Mouse (Mus musculus): ENCODE measurements around the gene Myo1a. TPM values are rescaled to one million over a fixed set of nuclear protein-coding genes. Genes with fewer than 3 reads are reported as not detected.
A peak's percentile ranks its signal among the peaks of the same experiment; 100 is the strongest.

The Myo1a gene
- total RNA-seq, 1 experiment: 1.7 TPM

GRCm38 (mm10) chr10:127691053-127691452 lies 13.9 kb upstream of the Myo1a start:
- in situ Hi-C loops (cut with MboI; ENCODE audit: low sequenced_read_pairs in 2 of 2, unreplicated experiment in 2 of 2): no loop called here
- Histone ChIP-seq H3K9me3 (ENCODE audit: control insufficient read depth, insufficient read depth, low read depth, low read length) (no peaks in the 10 kb centered on the region), H3K9ac (ENCODE audit: insufficient read depth, low read depth, low read length, poor library complexity, severe bottlenecking) (no peak overlapping the region), H3K27ac (ENCODE audit: insufficient read depth, low read depth, low read length, poor library complexity, severe bottlenecking) (no peak overlapping the region), H3K4me3 (ENCODE audit: insufficient read depth in 1 of 2, low read depth in 1 of 2, low read length in 2 of 2, poor library complexity in 1 of 2, severe bottlenecking in 1 of 2) (no peak overlapping the region), H3K36me3 (ENCODE audit: control insufficient read depth, insufficient read depth, low read length, poor library complexity, severe bottlenecking) (peaks cover 9% of the 10 kb centered on the region), H3K4me1 (ENCODE audit: control insufficient read depth in 2 of 2, insufficient read depth in 2 of 2, low read length in 2 of 2, poor library complexity in 1 of 2) (no peaks in the 10 kb centered on the region)
- TF ChIP-seq CHD2 (IDR thresholded peaks at IDR 0.05; ENCODE audit: low read depth, low read length): no peak
- no peak for TF ChIP-seq ZC3H11A (IDR thresholded peaks at IDR 0.05; ENCODE audit: borderline replicate concordance, low read depth, low read length)
- TF ChIP-seq HCFC1 (IDR thresholded peaks at IDR 0.05; ENCODE audit: borderline replicate concordance, insufficient read depth, low read length): no peak
- no peak for TF ChIP-seq ZNF384 (IDR thresholded peaks at IDR 0.05; ENCODE audit: low read depth, low read length)
- DNase-seq (ENCODE audit: low read depth, low spot score): no peak

GRCm38 (mm10) chr10:127694636-127695035 lies 10.3 kb upstream of the Myo1a start:
- in situ Hi-C loops (cut with MboI; ENCODE audit: low sequenced_read_pairs in 2 of 2, unreplicated experiment in 2 of 2): no loop called here
- TF ChIP-seq ZC3H11A (IDR thresholded peaks at IDR 0.05; ENCODE audit: borderline replicate concordance, low read depth, low read length) (no peak), ZNF384 (IDR thresholded peaks at IDR 0.05; ENCODE audit: low read depth, low read length) (peak; percentile 82), CHD2 (IDR thresholded peaks at IDR 0.05; ENCODE audit: low read depth, low read length) (no peak), MAFK (IDR thresholded peaks at IDR 0.05; ENCODE audit: insufficient read depth, low read depth, low read length) (no peak), HCFC1 (IDR thresholded peaks at IDR 0.05; ENCODE audit: borderline replicate concordance, insufficient read depth, low read length) (no peak)
- Histone ChIP-seq H3K4me3 (ENCODE audit: insufficient read depth in 1 of 2, low read depth in 1 of 2, low read length in 2 of 2, poor library complexity in 1 of 2, severe bottlenecking in 1 of 2) (no peak overlapping the region), H3K36me3 (ENCODE audit: control insufficient read depth, insufficient read depth, low read length, poor library complexity, severe bottlenecking) (peaks cover 11% of the 10 kb centered on the region), H3K27ac (ENCODE audit: insufficient read depth, low read depth, low read length, poor library complexity, severe bottlenecking) (no peak overlapping the region), H3K9ac (ENCODE audit: insufficient read depth, low read depth, low read length, poor library complexity, severe bottlenecking) (no peak overlapping the region), H3K9me3 (ENCODE audit: control insufficient read depth, insufficient read depth, low read depth, low read length) (no peaks in the 10 kb centered on the region), H3K4me1 (ENCODE audit: control insufficient read depth in 2 of 2, insufficient read depth in 2 of 2, low read length in 2 of 2, poor library complexity in 1 of 2) (no peaks in the 10 kb centered on the region)
- DNase-seq (ENCODE audit: low read depth, low spot score): no peak

- H3K36me3 ChIP-seq (ENCODE audit: control insufficient read depth, insufficient read depth, low read length, poor library complexity, severe bottlenecking): peaks cover 11% of the 10 kb centered on the region
- no peak overlapping the region for H3K27ac ChIP-seq (ENCODE audit: insufficient read depth, low read depth, low read length, poor library complexity, severe bottlenecking)
- no peaks in the 10 kb centered on the region for H3K9me3 ChIP-seq (ENCODE audit: control insufficient read depth, insufficient read depth, low read depth, low read length)
- no peak overlapping the region for H3K4me3 ChIP-seq (ENCODE audit: insufficient read depth in 1 of 2, low read depth in 1 of 2, low read length in 2 of 2, poor library complexity in 1 of 2, severe bottlenecking in 1 of 2)
- TF ChIP-seq CHD2 (IDR thresholded peaks at IDR 0.05; ENCODE audit: low read depth, low read length): no peak
- TF ChIP-seq ZC3H11A (IDR thresholded peaks at IDR 0.05; ENCODE audit: borderline replicate concordance, low read depth, low read length): no peak
- no peak for TF ChIP-seq MAFK (IDR thresholded peaks at IDR 0.05; ENCODE audit: insufficient read depth, low read depth, low read length)
- no peak for TF ChIP-seq ZNF384 (IDR thresholded peaks at IDR 0.05; ENCODE audit: low read depth, low read length)
- no peak for TF ChIP-seq HCFC1 (IDR thresholded peaks at IDR 0.05; ENCODE audit: borderline replicate concordance, insufficient read depth, low read length)
- H3K9ac ChIP-seq (ENCODE audit: insufficient read depth, low read depth, low read length, poor library complexity, severe bottlenecking): no peak overlapping the region
- in situ Hi-C loops (cut with MboI; ENCODE audit: low sequenced_read_pairs in 2 of 2, unreplicated experiment in 2 of 2): no loop called here
- DNase-seq (ENCODE audit: low read depth, low spot score): no peak
- H3K4me1 ChIP-seq (ENCODE audit: control insufficient read depth in 2 of 2, insufficient read depth in 2 of 2, low read length in 2 of 2, poor library complexity in 1 of 2): no peaks in the 10 kb centered on the region
Observed at GRCm38 (mm10) chr10:127695775-127696174, 9.2 kb upstream of the Myo1a start.

- Histone ChIP-seq H3K36me3 (ENCODE audit: control insufficient read depth, insufficient read depth, low read length, poor library complexity, severe bottlenecking) (peaks cover 11% of the 10 kb centered on the region), H3K4me3 (ENCODE audit: insufficient read depth in 1 of 2, low read depth in 1 of 2, low read length in 2 of 2, poor library complexity in 1 of 2, severe bottlenecking in 1 of 2) (no peak overlapping the region), H3K4me1 (ENCODE audit: control insufficient read depth in 2 of 2, insufficient read depth in 2 of 2, low read length in 2 of 2, poor library complexity in 1 of 2) (no peaks in the 10 kb centered on the region), H3K27ac (ENCODE audit: insufficient read depth, low read depth, low read length, poor library complexity, severe bottlenecking) (no peak overlapping the region), H3K9ac (ENCODE audit: insufficient read depth, low read depth, low read length, poor library complexity, severe bottlenecking) (no peak overlapping the region), H3K9me3 (ENCODE audit: control insufficient read depth, insufficient read depth, low read depth, low read length) (no peaks in the 10 kb centered on the region)
- in situ Hi-C loops (cut with MboI; ENCODE audit: low sequenced_read_pairs in 2 of 2, unreplicated experiment in 2 of 2): no loop called here
- no peak for DNase-seq (ENCODE audit: low read depth, low spot score)
- TF ChIP-seq MAFK (IDR thresholded peaks at IDR 0.05; ENCODE audit: insufficient read depth, low read depth, low read length) (no peak), CHD2 (IDR thresholded peaks at IDR 0.05; ENCODE audit: low read depth, low read length) (no peak), ZC3H11A (IDR thresholded peaks at IDR 0.05; ENCODE audit: borderline replicate concordance, low read depth, low read length) (no peak), ZNF384 (IDR thresholded peaks at IDR 0.05; ENCODE audit: low read depth, low read length) (no peak), HCFC1 (IDR thresholded peaks at IDR 0.05; ENCODE audit: borderline replicate concordance, insufficient read depth, low read length) (no peak)
Observed at GRCm38 (mm10) chr10:127698966-127699365, 6.0 kb upstream of the Myo1a start.

- Histone ChIP-seq H3K36me3 (ENCODE audit: control insufficient read depth, insufficient read depth, low read length, poor library complexity, severe bottlenecking) (peaks cover 2% of the 10 kb centered on the region; the same call in 1 of the 2 replicates), H3K4me1 (ENCODE audit: control insufficient read depth in 2 of 2, insufficient read depth in 2 of 2, low read length in 2 of 2, poor library complexity in 1 of 2) (peaks cover 0 to 8% of the 10 kb centered on the region in 2 experiments; a peak in 2 of 4 replicates), H3K9me3 (ENCODE audit: control insufficient read depth, insufficient read depth, low read depth, low read length) (no peaks in the 10 kb centered on the region), H3K4me3 (ENCODE audit: insufficient read depth in 1 of 2, low read depth in 1 of 2, low read length in 2 of 2, poor library complexity in 1 of 2, severe bottlenecking in 1 of 2) (no peak overlapping the region), H3K9ac (ENCODE audit: insufficient read depth, low read depth, low read length, poor library complexity, severe bottlenecking) (no peak overlapping the region), H3K27ac (ENCODE audit: insufficient read depth, low read depth, low read length, poor library complexity, severe bottlenecking) (no peak overlapping the region)
- in situ Hi-C loops (cut with MboI; ENCODE audit: low sequenced_read_pairs in 2 of 2, unreplicated experiment in 2 of 2): no loop called here
- peak; percentile 44 for DNase-seq (ENCODE audit: low read depth, low spot score)
- TF ChIP-seq ZNF384 (IDR thresholded peaks at IDR 0.05; ENCODE audit: low read depth, low read length): no peak
- TF ChIP-seq MAFK (IDR thresholded peaks at IDR 0.05; ENCODE audit: insufficient read depth, low read depth, low read length): no peak
- no peak for TF ChIP-seq ZC3H11A (IDR thresholded peaks at IDR 0.05; ENCODE audit: borderline replicate concordance, low read depth, low read length)
- no peak for TF ChIP-seq HCFC1 (IDR thresholded peaks at IDR 0.05; ENCODE audit: borderline replicate concordance, insufficient read depth, low read length)
- TF ChIP-seq CHD2 (IDR thresholded peaks at IDR 0.05; ENCODE audit: low read depth, low read length): no peak
Observed at GRCm38 (mm10) chr10:127703299-127703698, 1.7 kb upstream of the Myo1a start.

Measured in ES-E14 (cell line).